Mouse (Mus musculus): ENCODE measurements around the gene Nat8f1. TPM values are rescaled to one million over a fixed set of nuclear protein-coding genes. Genes with fewer than 3 reads are reported as not detected.
"Not testable (repeated sequence)": the region's sequence is repeated elsewhere in the genome, so short reads cannot be mapped to it uniquely, and the experiment has no call there.

Nat8f1 gene
- polyA plus RNA-seq, 1 experiment, result 1.8 TPM

DNA sequence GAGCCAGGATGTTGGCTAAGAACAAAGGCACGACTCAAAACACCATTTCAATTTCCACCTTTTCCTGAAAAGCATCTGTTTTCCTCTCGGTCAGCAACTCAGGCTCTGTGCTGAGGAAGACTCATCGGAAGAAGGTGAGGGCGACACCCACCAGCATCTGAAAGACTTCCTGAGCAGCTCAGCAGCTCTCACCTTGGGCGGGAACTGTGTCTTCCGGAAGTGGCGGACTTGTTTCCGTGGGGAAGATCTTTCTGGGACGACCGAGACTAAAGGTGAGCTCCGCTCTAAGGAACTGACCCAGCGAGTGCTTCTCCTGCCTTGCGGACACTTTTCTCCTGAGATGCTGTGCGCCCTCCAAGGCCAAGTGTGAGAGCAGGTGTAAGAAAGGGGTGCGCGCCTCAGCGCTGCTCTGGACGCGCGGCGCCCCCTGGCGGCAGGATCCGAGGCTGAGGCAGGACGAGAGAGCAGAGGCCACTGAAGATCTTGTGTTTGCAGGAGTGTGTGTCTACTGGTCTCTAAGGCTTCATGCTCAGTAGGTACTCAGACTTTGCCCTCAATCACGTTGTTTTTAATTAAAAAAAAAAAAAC, 20.3 kb downstream of the Nat8f1 start:
- H3K79me2 ChIP-seq (ENCODE audit: control insufficient read depth, insufficient read depth), result not testable (repeated sequence)

DNA sequence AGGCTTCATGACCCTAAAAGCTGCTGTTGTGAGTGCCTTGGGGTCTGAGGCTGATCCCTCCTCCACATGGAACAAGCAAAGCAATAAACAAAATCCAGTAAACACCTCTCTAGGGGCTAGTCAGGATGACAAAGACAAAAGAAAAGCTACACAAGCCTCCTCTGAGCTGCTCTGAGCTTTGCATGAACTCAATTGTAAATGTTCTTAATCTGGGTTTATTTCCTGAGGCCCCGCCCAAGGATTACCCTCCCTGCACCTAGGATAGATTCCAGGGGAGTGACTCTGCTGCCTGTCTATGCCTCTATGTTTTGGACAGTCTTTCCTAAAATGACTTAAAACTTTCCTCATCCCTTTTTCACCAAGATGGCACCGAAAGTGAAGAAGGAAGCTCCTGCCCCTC, 26.5 kb downstream of the Nat8f1 start:
- no peaks in the 10 kb centered on the region for H3K79me2 ChIP-seq (ENCODE audit: control insufficient read depth, insufficient read depth)
- H3K36me3 ChIP-seq (ENCODE audit: control insufficient read depth, insufficient read depth), result no peaks in the 10 kb centered on the region
- H3K79me3 ChIP-seq (ENCODE audit: low read depth), result no peaks in the 10 kb centered on the region
- H3ac ChIP-seq (ENCODE audit: control insufficient read depth, insufficient read length, low read depth), result no peak overlapping the region
- H3K4me3 ChIP-seq (ENCODE audit: insufficient read depth, poor library complexity, severe bottlenecking), result no peak overlapping the region
- H3K27me3 ChIP-seq (ENCODE audit: control insufficient read depth, insufficient read depth, insufficient read length), result no peaks in the 10 kb centered on the region
- no peak for TF ChIP-seq USF1 (IDR thresholded peaks at IDR 0.05; ENCODE audit: low read depth)
- no peak for TF ChIP-seq CTCF (IDR thresholded peaks at IDR 0.05; ENCODE audit: control insufficient read depth, insufficient read depth, insufficient read length)
- no peak for TF ChIP-seq CEBPB (IDR thresholded peaks at IDR 0.05; ENCODE audit: low read depth)
- no peak for TF ChIP-seq FOSL1 (IDR thresholded peaks at IDR 0.05; ENCODE audit: insufficient read depth, low read length, poor library complexity, severe bottlenecking)
- TF ChIP-seq MAX (IDR thresholded peaks at IDR 0.05), result no peak
- no peak for TF ChIP-seq MYOG (IDR thresholded peaks at IDR 0.05; ENCODE audit: control insufficient read depth, extremely low read depth, insufficient read length)
- TF ChIP-seq MYOD1 (IDR thresholded peaks at IDR 0.05; ENCODE audit: control insufficient read depth, insufficient read length, low read depth), result no peak

More for the DNA sequence above, 20.3 kb downstream of the Nat8f1 start:
- peak; percentile 15 for TF ChIP-seq CTCF (IDR thresholded peaks at IDR 0.05; ENCODE audit: control insufficient read depth, insufficient read depth, insufficient read length)
- H3K79me3 ChIP-seq (ENCODE audit: low read depth); H3ac ChIP-seq (ENCODE audit: control insufficient read depth, insufficient read length, low read depth); H3K27me3 ChIP-seq (ENCODE audit: control insufficient read depth, insufficient read depth, insufficient read length); H3K36me3 ChIP-seq (ENCODE audit: control insufficient read depth, insufficient read depth); H3K4me3 ChIP-seq (ENCODE audit: insufficient read depth, poor library complexity, severe bottlenecking): not testable (repeated sequence)

DNA sequence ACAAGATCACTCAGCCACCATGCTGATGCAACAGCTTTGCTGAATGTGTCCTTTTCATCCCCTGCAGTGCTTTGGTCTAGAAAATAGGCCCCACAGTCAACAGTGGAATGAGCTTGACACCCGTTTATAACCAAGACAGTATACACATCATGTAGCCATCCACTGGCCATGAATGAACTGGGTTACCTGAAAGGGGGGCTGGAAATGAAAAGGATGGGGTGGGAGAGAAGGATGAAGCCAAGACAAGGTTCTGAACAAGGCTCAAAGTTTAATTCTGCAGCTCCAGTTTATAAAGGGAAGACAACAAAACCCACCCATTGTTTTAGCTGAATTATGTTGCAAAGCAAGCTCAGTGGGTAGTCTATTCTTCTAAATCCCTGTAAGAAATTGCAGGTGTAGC, 31.2 kb downstream of the Nat8f1 start:
- H3K27me3 ChIP-seq (ENCODE audit: control insufficient read depth, insufficient read depth, insufficient read length), result no peaks in the 10 kb centered on the region
- H3ac ChIP-seq (ENCODE audit: control insufficient read depth, insufficient read length, low read depth), result no peak overlapping the region
- H3K36me3 ChIP-seq (ENCODE audit: control insufficient read depth, insufficient read depth), result no peaks in the 10 kb centered on the region
- H3K79me2 ChIP-seq (ENCODE audit: control insufficient read depth, insufficient read depth), result no peaks in the 10 kb centered on the region
- H3K79me3 ChIP-seq (ENCODE audit: low read depth), result no peaks in the 10 kb centered on the region
- no peak for TF ChIP-seq MAX (IDR thresholded peaks at IDR 0.05)
- TF ChIP-seq CTCF (IDR thresholded peaks at IDR 0.05; ENCODE audit: control insufficient read depth, insufficient read depth, insufficient read length), result no peak
- TF ChIP-seq USF1 (IDR thresholded peaks at IDR 0.05; ENCODE audit: low read depth), result no peak
- no peak for TF ChIP-seq MYOD1 (IDR thresholded peaks at IDR 0.05; ENCODE audit: control insufficient read depth, insufficient read length, low read depth)
- TF ChIP-seq FOSL1 (IDR thresholded peaks at IDR 0.05; ENCODE audit: insufficient read depth, low read length, poor library complexity, severe bottlenecking), result no peak
- no peak for TF ChIP-seq MYOG (IDR thresholded peaks at IDR 0.05; ENCODE audit: control insufficient read depth, extremely low read depth, insufficient read length)
- no peak for TF ChIP-seq CEBPB (IDR thresholded peaks at IDR 0.05; ENCODE audit: low read depth)
- H3K4me3 ChIP-seq (ENCODE audit: insufficient read depth, poor library complexity, severe bottlenecking), result no peak overlapping the region

DNA sequence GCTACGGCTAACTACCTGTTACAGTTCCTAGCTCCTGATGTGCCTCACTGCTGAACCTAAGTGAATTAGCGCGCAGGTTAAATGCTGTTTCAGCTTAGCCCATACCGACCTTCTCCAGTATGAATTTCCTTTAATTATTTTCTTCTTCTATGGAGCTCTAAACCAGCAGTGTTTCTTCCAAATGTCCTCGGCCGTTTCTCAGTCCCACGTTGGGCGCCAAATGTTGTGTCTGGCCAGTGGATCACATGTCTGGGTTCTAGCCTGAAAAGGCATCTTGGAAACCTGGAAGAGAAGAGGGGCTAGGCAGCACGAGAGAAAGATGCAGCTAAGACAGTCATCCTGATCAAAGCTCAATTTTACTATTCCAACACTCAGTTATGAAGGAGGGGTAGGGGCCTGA, 32.2 kb downstream of the Nat8f1 start:
- H3K4me3 ChIP-seq (ENCODE audit: insufficient read depth, poor library complexity, severe bottlenecking); H3K27me3 ChIP-seq (ENCODE audit: control insufficient read depth, insufficient read depth, insufficient read length); H3K79me2 ChIP-seq (ENCODE audit: control insufficient read depth, insufficient read depth); H3K36me3 ChIP-seq (ENCODE audit: control insufficient read depth, insufficient read depth); H3ac ChIP-seq (ENCODE audit: control insufficient read depth, insufficient read length, low read depth); H3K79me3 ChIP-seq (ENCODE audit: low read depth): not testable (repeated sequence)

DNA sequence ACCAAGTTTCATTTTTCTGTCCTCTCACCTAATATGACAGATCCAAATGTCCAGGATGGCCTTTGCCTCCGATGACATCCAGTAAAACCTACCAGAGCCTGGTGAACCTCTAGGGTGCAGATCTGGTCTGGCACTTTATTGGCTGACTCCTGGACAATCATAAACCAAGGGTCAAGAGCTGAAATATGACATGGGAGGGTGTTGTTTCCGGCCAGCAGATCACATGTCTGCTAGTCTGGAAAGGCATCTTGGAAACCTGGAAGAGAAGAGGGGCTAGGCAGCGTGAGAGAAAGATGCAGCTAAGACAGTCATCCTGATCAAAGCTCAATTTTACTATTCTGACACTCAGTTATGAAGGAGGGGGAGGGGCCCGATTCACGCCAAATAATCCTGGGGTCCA, 46.5 kb downstream of the Nat8f1 start, which contains the start of gene Nat8f2:
Nat8f2 (minus strand) TSS at position 153 of the 400 bp plus-strand sequence.
- H3K79me2 ChIP-seq (ENCODE audit: control insufficient read depth, insufficient read depth); H3K4me3 ChIP-seq (ENCODE audit: insufficient read depth, poor library complexity, severe bottlenecking); H3ac ChIP-seq (ENCODE audit: control insufficient read depth, insufficient read length, low read depth); H3K27me3 ChIP-seq (ENCODE audit: control insufficient read depth, insufficient read depth, insufficient read length); H3K79me3 ChIP-seq (ENCODE audit: low read depth); H3K36me3 ChIP-seq (ENCODE audit: control insufficient read depth, insufficient read depth): not testable (repeated sequence)

DNA sequence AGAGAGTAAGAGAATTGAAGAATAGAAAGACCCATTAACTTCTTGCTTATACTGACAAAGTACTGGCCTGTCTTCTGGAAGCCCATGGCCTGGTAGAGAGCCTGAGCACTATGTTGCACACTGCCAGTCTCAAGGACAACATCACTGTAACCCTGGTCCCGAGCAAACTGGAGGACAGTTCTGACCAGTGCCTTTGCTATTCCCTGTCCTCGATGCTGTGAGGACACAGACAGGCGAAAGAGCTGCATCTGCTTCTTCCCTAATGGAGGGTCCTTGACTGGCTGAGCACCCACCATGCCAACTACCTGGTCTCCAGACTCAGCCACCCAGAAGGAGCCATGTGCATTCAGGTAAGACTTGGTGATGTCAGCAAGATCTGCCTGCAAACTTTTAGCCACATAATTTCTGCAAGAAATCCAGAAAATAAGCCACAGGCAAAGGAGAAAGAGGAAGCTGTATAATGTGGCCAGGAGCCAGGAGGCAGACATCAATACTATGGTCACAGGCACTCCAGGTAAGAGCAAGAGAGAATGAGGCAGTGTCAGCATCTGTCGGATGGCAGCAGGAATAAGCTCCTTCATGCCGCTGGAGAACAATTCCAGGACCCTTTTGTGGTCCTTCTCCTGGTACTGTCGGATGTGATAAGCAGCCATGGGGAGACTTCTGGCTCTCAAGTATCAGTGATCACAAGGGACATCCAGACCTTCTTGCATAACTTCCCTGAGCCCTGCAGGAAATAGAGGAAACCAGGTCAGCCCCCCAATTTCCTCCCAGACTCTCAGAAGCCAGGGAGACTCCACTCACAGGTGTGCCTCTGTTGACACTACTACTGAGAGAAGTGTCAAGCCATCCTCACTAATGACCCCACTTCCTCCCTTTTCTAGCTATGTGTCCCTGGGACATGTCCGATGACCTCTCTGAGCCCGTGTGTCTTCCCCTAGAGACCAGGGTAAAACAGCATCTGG, 47.5 kb downstream of the Nat8f1 start:
- no peaks in the 10 kb centered on the region for H3K79me3 ChIP-seq (ENCODE audit: low read depth)
- peaks cover 4% of the 10 kb centered on the region for H3K27me3 ChIP-seq (ENCODE audit: control insufficient read depth, insufficient read depth, insufficient read length)
- H3K4me3 ChIP-seq (ENCODE audit: insufficient read depth, poor library complexity, severe bottlenecking), result no peak overlapping the region
- H3ac ChIP-seq (ENCODE audit: control insufficient read depth, insufficient read length, low read depth), result no peak overlapping the region
- H3K36me3 ChIP-seq (ENCODE audit: control insufficient read depth, insufficient read depth), result no peaks in the 10 kb centered on the region
- no peaks in the 10 kb centered on the region for H3K79me2 ChIP-seq (ENCODE audit: control insufficient read depth, insufficient read depth)
- TF ChIP-seq CTCF (IDR thresholded peaks at IDR 0.05; ENCODE audit: control insufficient read depth, insufficient read depth, insufficient read length), result no peak
- no peak for TF ChIP-seq USF1 (IDR thresholded peaks at IDR 0.05; ENCODE audit: low read depth)
- TF ChIP-seq FOSL1 (IDR thresholded peaks at IDR 0.05; ENCODE audit: insufficient read depth, low read length, poor library complexity, severe bottlenecking), result no peak
- no peak for TF ChIP-seq CEBPB (IDR thresholded peaks at IDR 0.05; ENCODE audit: low read depth)
- TF ChIP-seq MAX (IDR thresholded peaks at IDR 0.05), result no peak
- no peak for TF ChIP-seq MYOD1 (IDR thresholded peaks at IDR 0.05; ENCODE audit: control insufficient read depth, insufficient read length, low read depth)
- TF ChIP-seq MYOG (IDR thresholded peaks at IDR 0.05; ENCODE audit: control insufficient read depth, extremely low read depth, insufficient read length), result no peak

DNA sequence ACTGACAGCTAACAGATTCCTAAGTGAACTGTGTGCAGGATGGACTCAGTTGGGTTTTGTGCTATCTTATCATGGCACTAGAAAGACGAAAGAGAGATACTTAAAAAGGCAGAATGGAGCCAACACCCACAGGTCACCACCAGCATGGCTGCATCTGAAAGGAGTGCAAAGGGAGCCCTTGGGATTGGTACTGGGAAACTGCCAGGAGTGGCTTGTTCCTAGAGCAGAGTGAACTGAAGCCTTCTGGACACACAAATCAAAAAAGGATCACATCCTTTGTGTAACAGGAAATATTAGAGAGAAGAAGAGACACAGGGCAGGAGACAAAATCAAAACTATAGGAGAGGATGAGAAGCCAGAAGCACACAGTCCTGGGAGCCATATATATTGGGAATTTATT, 48.5 kb downstream of the Nat8f1 start:
- H3K79me2 ChIP-seq (ENCODE audit: control insufficient read depth, insufficient read depth); H3ac ChIP-seq (ENCODE audit: control insufficient read depth, insufficient read length, low read depth); H3K79me3 ChIP-seq (ENCODE audit: low read depth); H3K27me3 ChIP-seq (ENCODE audit: control insufficient read depth, insufficient read depth, insufficient read length); H3K4me3 ChIP-seq (ENCODE audit: insufficient read depth, poor library complexity, severe bottlenecking); H3K36me3 ChIP-seq (ENCODE audit: control insufficient read depth, insufficient read depth): not testable (repeated sequence)

DNA sequence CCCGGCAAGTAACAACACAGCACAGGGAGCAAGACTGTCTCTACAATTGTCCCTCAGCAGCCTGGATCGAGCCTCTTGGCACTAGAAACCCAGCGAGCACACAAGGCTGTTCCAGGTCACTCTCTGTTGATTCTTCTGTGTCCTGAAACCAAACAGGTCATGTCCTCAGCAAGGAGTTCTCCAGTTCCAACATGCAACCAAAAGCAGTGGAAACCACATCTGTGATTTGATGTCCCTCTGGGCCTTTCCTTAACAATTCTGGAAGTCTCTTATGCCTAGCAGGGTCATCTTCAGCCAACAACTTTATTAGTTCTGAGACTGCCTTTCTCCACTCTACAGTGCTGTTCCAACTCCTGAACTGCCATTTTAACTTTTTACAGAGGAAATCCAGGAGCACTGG, 49.3 kb downstream of the Nat8f1 start:
- H3K79me2 ChIP-seq (ENCODE audit: control insufficient read depth, insufficient read depth); H3ac ChIP-seq (ENCODE audit: control insufficient read depth, insufficient read length, low read depth); H3K4me3 ChIP-seq (ENCODE audit: insufficient read depth, poor library complexity, severe bottlenecking); H3K79me3 ChIP-seq (ENCODE audit: low read depth); H3K27me3 ChIP-seq (ENCODE audit: control insufficient read depth, insufficient read depth, insufficient read length); H3K36me3 ChIP-seq (ENCODE audit: control insufficient read depth, insufficient read depth): not testable (repeated sequence)
